Mouse (Mus musculus): ENCODE measurements around the gene Cnih3. TPM values are rescaled to one million over a fixed set of nuclear protein-coding genes. Genes with fewer than 3 reads are reported as not detected.
A peak's percentile ranks its signal among the peaks of the same experiment; 100 is the strongest.

Gene Cnih3
- polyA plus RNA-seq, 1 experiment from 2014 or later, result 1.9 TPM

- 86% methylated on average over 6 of the region's 6 CpGs for WGBS
- Histone ChIP-seq H3K4me1 (replicated peaks; ENCODE audit: control insufficient read depth, insufficient read depth, low read length) (no peaks in the 10 kb centered on the region), H3K9me3 (ENCODE audit: control insufficient read depth, low read length) (no peaks in the 10 kb centered on the region), H3K27ac (ENCODE audit: low read depth, low read length) (no peak overlapping the region), H3K4me2 (ENCODE audit: low read depth, low read length, severe bottlenecking) (no peak overlapping the region), H3K36me3 (ENCODE audit: control insufficient read depth, insufficient read depth, low read length) (no peaks in the 10 kb centered on the region), H3K4me3 (ENCODE audit: low read depth, low read length) (no peak overlapping the region), H3K27me3 (ENCODE audit: control insufficient read depth, insufficient read depth, low read length) (no peaks in the 10 kb centered on the region), H3K9ac (ENCODE audit: low read length) (no peak overlapping the region)
- DNase-seq (ENCODE audit: low spot score) (no peak), ATAC-seq (replicated peaks; ENCODE audit: low FRiP score) (no peak)
Observed at GRCm38 (mm10) chr1:181319466-181319865, 33.0 kb upstream of the Cnih3 start.

- H3K36me3 ChIP-seq (ENCODE audit: control insufficient read depth, insufficient read depth, low read length), result no peaks in the 10 kb centered on the region
- 91% methylated on average over 5 of the region's 5 CpGs for WGBS
- H3K27me3 ChIP-seq (ENCODE audit: control insufficient read depth, insufficient read depth, low read length), result no peaks in the 10 kb centered on the region
- no peaks in the 10 kb centered on the region for H3K9me3 ChIP-seq (ENCODE audit: control insufficient read depth, low read length)
- H3K27ac ChIP-seq (ENCODE audit: low read depth, low read length), result no peak overlapping the region
- no peak overlapping the region for H3K9ac ChIP-seq (ENCODE audit: low read length)
- H3K4me3 ChIP-seq (ENCODE audit: low read depth, low read length), result no peak overlapping the region
- no peaks in the 10 kb centered on the region; the same call in 1 of the 2 replicates for H3K4me1 ChIP-seq (replicated peaks; ENCODE audit: control insufficient read depth, insufficient read depth, low read length)
- no peak for DNase-seq (ENCODE audit: low spot score)
- ATAC-seq (replicated peaks; ENCODE audit: low FRiP score), result no peak
- no peak overlapping the region for H3K4me2 ChIP-seq (ENCODE audit: low read depth, low read length, severe bottlenecking)
Observed at GRCm38 (mm10) chr1:181321149-181321548, 31.3 kb upstream of the Cnih3 start.

- WGBS, result 91% methylated on average over 3 of the region's 3 CpGs
- Histone ChIP-seq H3K4me3 (ENCODE audit: low read depth, low read length) (no peak overlapping the region), H3K27ac (ENCODE audit: low read depth, low read length) (no peak overlapping the region), H3K9ac (ENCODE audit: low read length) (no peak overlapping the region), H3K4me2 (ENCODE audit: low read depth, low read length, severe bottlenecking) (no peak overlapping the region), H3K36me3 (ENCODE audit: control insufficient read depth, insufficient read depth, low read length) (no peaks in the 10 kb centered on the region), H3K9me3 (ENCODE audit: control insufficient read depth, low read length) (no peaks in the 10 kb centered on the region), H3K27me3 (ENCODE audit: control insufficient read depth, insufficient read depth, low read length) (no peaks in the 10 kb centered on the region), H3K4me1 (replicated peaks; ENCODE audit: control insufficient read depth, insufficient read depth, low read length) (no peaks in the 10 kb centered on the region; the same call in 1 of the 2 replicates)
- ATAC-seq (replicated peaks; ENCODE audit: low FRiP score) (no peak), DNase-seq (ENCODE audit: low spot score) (no peak)
Observed at GRCm38 (mm10) chr1:181323134-181323533, 29.3 kb upstream of the Cnih3 start.

GRCm38 (mm10) chr1:181327137-181327536, 25.3 kb upstream of the Cnih3 start:
- no peaks in the 10 kb centered on the region for H3K27me3 ChIP-seq (ENCODE audit: control insufficient read depth, insufficient read depth, low read length)
- H3K4me3 ChIP-seq (ENCODE audit: low read depth, low read length), result no peak overlapping the region
- H3K4me2 ChIP-seq (ENCODE audit: low read depth, low read length, severe bottlenecking), result no peak overlapping the region
- DNase-seq (ENCODE audit: low spot score) (no peak), ATAC-seq (replicated peaks; ENCODE audit: low FRiP score) (no peak)
- no peaks in the 10 kb centered on the region; the same call in 1 of the 2 replicates for H3K4me1 ChIP-seq (replicated peaks; ENCODE audit: control insufficient read depth, insufficient read depth, low read length)
- no peak overlapping the region for H3K27ac ChIP-seq (ENCODE audit: low read depth, low read length)
- H3K9me3 ChIP-seq (ENCODE audit: control insufficient read depth, low read length), result no peaks in the 10 kb centered on the region
- no peaks in the 10 kb centered on the region for H3K36me3 ChIP-seq (ENCODE audit: control insufficient read depth, insufficient read depth, low read length)
- no peak overlapping the region for H3K9ac ChIP-seq (ENCODE audit: low read length)
- WGBS, result 96% methylated on average over 5 of the region's 5 CpGs

GRCm38 (mm10) chr1:181327636-181328420, 24.6 kb upstream of the Cnih3 start:
- Histone ChIP-seq H3K9ac (ENCODE audit: low read length) (no peak overlapping the region), H3K36me3 (ENCODE audit: control insufficient read depth, insufficient read depth, low read length) (no peaks in the 10 kb centered on the region), H3K4me3 (ENCODE audit: low read depth, low read length) (no peak overlapping the region), H3K27ac (ENCODE audit: low read depth, low read length) (no peak overlapping the region), H3K9me3 (ENCODE audit: control insufficient read depth, low read length) (no peaks in the 10 kb centered on the region), H3K4me2 (ENCODE audit: low read depth, low read length, severe bottlenecking) (no peak overlapping the region), H3K27me3 (ENCODE audit: control insufficient read depth, insufficient read depth, low read length) (no peaks in the 10 kb centered on the region), H3K4me1 (replicated peaks; ENCODE audit: control insufficient read depth, insufficient read depth, low read length) (no peaks in the 10 kb centered on the region; the same call in 1 of the 2 replicates)
- WGBS, result 81% methylated on average over 10 of the region's 10 CpGs
- no peak for ATAC-seq (replicated peaks; ENCODE audit: low FRiP score)
- no peak for DNase-seq (ENCODE audit: low spot score)

- H3K9ac ChIP-seq (ENCODE audit: low read length), result no peak overlapping the region
- H3K27me3 ChIP-seq (ENCODE audit: control insufficient read depth, insufficient read depth, low read length), result no peaks in the 10 kb centered on the region
- H3K9me3 ChIP-seq (ENCODE audit: control insufficient read depth, low read length), result no peaks in the 10 kb centered on the region
- H3K4me1 ChIP-seq (replicated peaks; ENCODE audit: control insufficient read depth, insufficient read depth, low read length), result no peaks in the 10 kb centered on the region; the same call in 1 of the 2 replicates
- H3K4me3 ChIP-seq (ENCODE audit: low read depth, low read length), result no peak overlapping the region
- WGBS, result 84% methylated on average over 3 of the region's 3 CpGs
- ATAC-seq (replicated peaks; ENCODE audit: low FRiP score) (no peak), DNase-seq (ENCODE audit: low spot score) (no peak)
- no peak overlapping the region for H3K27ac ChIP-seq (ENCODE audit: low read depth, low read length)
- no peaks in the 10 kb centered on the region for H3K36me3 ChIP-seq (ENCODE audit: control insufficient read depth, insufficient read depth, low read length)
- no peak overlapping the region for H3K4me2 ChIP-seq (ENCODE audit: low read depth, low read length, severe bottlenecking)
Observed at GRCm38 (mm10) chr1:181329110-181329509, 23.3 kb upstream of the Cnih3 start.

- Histone ChIP-seq H3K36me3 (ENCODE audit: control insufficient read depth, insufficient read depth, low read length) (no peaks in the 10 kb centered on the region), H3K9me3 (ENCODE audit: control insufficient read depth, low read length) (no peaks in the 10 kb centered on the region), H3K4me2 (ENCODE audit: low read depth, low read length, severe bottlenecking) (no peak overlapping the region), H3K27me3 (ENCODE audit: control insufficient read depth, insufficient read depth, low read length) (no peaks in the 10 kb centered on the region), H3K27ac (ENCODE audit: low read depth, low read length) (no peak overlapping the region), H3K4me1 (replicated peaks; ENCODE audit: control insufficient read depth, insufficient read depth, low read length) (no peaks in the 10 kb centered on the region), H3K4me3 (ENCODE audit: low read depth, low read length) (no peak overlapping the region), H3K9ac (ENCODE audit: low read length) (no peak overlapping the region)
- 14% methylated on average over 2 of the region's 2 CpGs for WGBS
- DNase-seq (ENCODE audit: low spot score) (no peak), ATAC-seq (replicated peaks; ENCODE audit: low FRiP score) (no peak)
Observed at GRCm38 (mm10) chr1:181332597-181332996, 19.8 kb upstream of the Cnih3 start.

GRCm38 (mm10) chr1:181334329-181335018, 18.0 kb upstream of the Cnih3 start:
- Histone ChIP-seq H3K9ac (ENCODE audit: low read length) (no peak overlapping the region), H3K36me3 (ENCODE audit: control insufficient read depth, insufficient read depth, low read length) (no peaks in the 10 kb centered on the region), H3K9me3 (ENCODE audit: control insufficient read depth, low read length) (no peaks in the 10 kb centered on the region), H3K4me3 (ENCODE audit: low read depth, low read length) (no peak overlapping the region), H3K27ac (ENCODE audit: low read depth, low read length) (no peak overlapping the region), H3K4me2 (ENCODE audit: low read depth, low read length, severe bottlenecking) (no peak overlapping the region), H3K4me1 (replicated peaks; ENCODE audit: control insufficient read depth, insufficient read depth, low read length) (no peaks in the 10 kb centered on the region), H3K27me3 (ENCODE audit: control insufficient read depth, insufficient read depth, low read length) (no peaks in the 10 kb centered on the region)
- DNase-seq (ENCODE audit: low spot score) (peak; percentile 57), ATAC-seq (replicated peaks; ENCODE audit: low FRiP score) (no peak)
- WGBS, result 82% methylated on average over 6 of the region's 6 CpGs

Measured in forebrain, embryonic 11.5 days (tissue).